Mouse (Mus musculus): Measurements from ENCODE around the gene Ahsg. TPM values are rescaled to one million over a fixed set of nuclear protein-coding genes. Genes with fewer than 3 reads are reported as not detected.

Ahsg gene
- total and polyA plus RNA-seq, 2 experiments from 2014 or later = 11.1 to 62.1 TPM

- Histone ChIP-seq H3K9me3 (replicated peaks; ENCODE audit: control insufficient read depth, low read length) (no peaks in the 10 kb centered on the region), H3K27ac (ENCODE audit: low read depth) (no peak overlapping the region), H3K4me1 (ENCODE audit: control insufficient read depth, insufficient read depth) (no peaks in the 10 kb centered on the region), H3K27me3 (ENCODE audit: control insufficient read depth, insufficient read depth, low read length) (no peaks in the 10 kb centered on the region), H3K36me3 (replicated peaks; ENCODE audit: control insufficient read depth, insufficient read depth, low read length) (no peaks in the 10 kb centered on the region), H3K4me2 (ENCODE audit: low read depth, low read length) (no peak overlapping the region), H3K4me3 (ENCODE audit: low read depth, low read length) (no peak overlapping the region), H3K9ac (replicated peaks; ENCODE audit: low read depth, low read length) (no peak overlapping the region)
- ATAC-seq (ENCODE audit: insufficient read depth, low read depth) (no peak), DNase-seq (ENCODE audit: low spot score) (no peak)
- TF ChIP-seq EP300 (IDR thresholded peaks at IDR 0.05; ENCODE audit: low read depth) (no peak), CTCF (IDR thresholded peaks at IDR 0.05; ENCODE audit: low read depth) (no peak)
- 69% methylated on average over 2 of the region's 2 CpGs for WGBS
Measured at GRCm38 (mm10) chr16:22947371-22947770, 56.3 kb downstream of the Ahsg start.

Other genes with a start within 250 kb of the Ahsg start
- gene Dgkg, start 234.1 kb upstream of the Ahsg start, total RNA-seq (2014; rRNA removed; ENCODE audit: low replicate concordance) = 0.08 TPM in 1 of 2 replicates, not detected in the other
- gene Dgkg, start 234.1 kb upstream of the Ahsg start, polyA plus RNA-seq (2015; fragmentation: Nextera tagmentation; extraction: Ambion mirVana) = 0.37 and 0.44 TPM in 2 replicates
- not detected in 2 replicates for gene Crygs, start 79.7 kb upstream of the Ahsg start, total RNA-seq (2014; rRNA removed; ENCODE audit: low replicate concordance)
- not detected in 2 replicates for gene Crygs, start 79.7 kb upstream of the Ahsg start, polyA plus RNA-seq (2015; fragmentation: Nextera tagmentation; extraction: Ambion mirVana)
- 13.4 and 15.3 TPM in 2 replicates for gene Tbccd1, start 33.6 kb upstream of the Ahsg start, total RNA-seq (2014; rRNA removed; ENCODE audit: low replicate concordance)
- 13.6 and 14.1 TPM in 2 replicates for gene Tbccd1, start 33.6 kb upstream of the Ahsg start, polyA plus RNA-seq (2015; fragmentation: Nextera tagmentation; extraction: Ambion mirVana)
- 27.7 and 43.8 TPM in 2 replicates for gene Dnajb11, start 33.4 kb upstream of the Ahsg start, total RNA-seq (2014; rRNA removed; ENCODE audit: low replicate concordance)
- 56.2 and 59.2 TPM in 2 replicates for gene Dnajb11, start 33.4 kb upstream of the Ahsg start, polyA plus RNA-seq (2015; fragmentation: Nextera tagmentation; extraction: Ambion mirVana)
- not detected in 2 replicates for gene Fetub, start 27.1 kb downstream of the Ahsg start, total RNA-seq (2014; rRNA removed; ENCODE audit: low replicate concordance)
- gene Fetub, start 27.1 kb downstream of the Ahsg start, polyA plus RNA-seq (2015; fragmentation: Nextera tagmentation; extraction: Ambion mirVana) = 0.30 TPM in 1 of 2 replicates, not detected in the other
- gene Hrg, start 59.8 kb downstream of the Ahsg start, total RNA-seq (2014; rRNA removed; ENCODE audit: low replicate concordance) = not detected in 2 replicates
- not detected in 2 replicates for gene Hrg, start 59.8 kb downstream of the Ahsg start, polyA plus RNA-seq (2015; fragmentation: Nextera tagmentation; extraction: Ambion mirVana)
- not detected in 2 replicates for gene Kng2, start 138.2 kb downstream of the Ahsg start, total RNA-seq (2014; rRNA removed; ENCODE audit: low replicate concordance)
- gene Kng2, start 138.2 kb downstream of the Ahsg start, polyA plus RNA-seq (2015; fragmentation: Nextera tagmentation; extraction: Ambion mirVana) = 0.15 TPM in 1 of 2 replicates, not detected in the other
- 0.46 and 1.3 TPM in 2 replicates for gene Kng1, start 166.6 kb downstream of the Ahsg start, total RNA-seq (2014; rRNA removed; ENCODE audit: low replicate concordance)
- 0.18 and 0.26 TPM in 2 replicates for gene Kng1, start 166.6 kb downstream of the Ahsg start, polyA plus RNA-seq (2015; fragmentation: Nextera tagmentation; extraction: Ambion mirVana)
- gene Eif4a2, start 216.2 kb downstream of the Ahsg start, total RNA-seq (2014; rRNA removed; ENCODE audit: low replicate concordance) = 229 and 270 TPM in 2 replicates
- gene Eif4a2, start 216.2 kb downstream of the Ahsg start, polyA plus RNA-seq (2015; fragmentation: Nextera tagmentation; extraction: Ambion mirVana) = 97.3 and 106 TPM in 2 replicates
- 16.8 and 27.9 TPM in 2 replicates for gene Rfc4, start 236.5 kb downstream of the Ahsg start, total RNA-seq (2014; rRNA removed; ENCODE audit: low replicate concordance)
- gene Rfc4, start 236.5 kb downstream of the Ahsg start, polyA plus RNA-seq (2015; fragmentation: Nextera tagmentation; extraction: Ambion mirVana) = 38.1 and 40.6 TPM in 2 replicates